Mouse (Mus musculus) ES-Bruce4 (cell line): ENCODE measurements at regions not wholly inside any gene's neighbourhood (a gene's known extent, or its start where the extent isn't known, plus 50 kb on each side); places are given as distances from the start of the nearest gene placed in this dataset.

ENCODE experiments used
- H3K27ac ChIP-seq: 2 replicates; pipeline ENCODE4 v1.5.1; 2012; ENCODE audit warnings: low read length, inconsistent platforms; ENCODE audit not compliant: insufficient read depth
- H3K27me3 ChIP-seq: 2 replicates; pipeline ENCODE4 v1.6.1; 2012; ENCODE audit warnings: mild to moderate bottlenecking, low read length, inconsistent platforms; ENCODE audit not compliant: control insufficient read depth, poor library complexity, insufficient read depth, severe bottlenecking
- H3K36me3 ChIP-seq: 2 replicates; pipeline ENCODE4 v1.6.1; 2012; ENCODE audit warnings: inconsistent platforms, mild to moderate bottlenecking, low read length, moderate library complexity; ENCODE audit not compliant: control insufficient read depth, poor library complexity, insufficient read depth, severe bottlenecking
- H3K4me1 ChIP-seq: one replicate; pipeline ENCODE4 v1.8.1; 2011; ENCODE audit warnings: low read length; ENCODE audit not compliant: control insufficient read depth, insufficient read depth
- H3K4me3 ChIP-seq: 2 replicates; pipeline ENCODE4 v1.5.1; 2011; ENCODE audit warnings: low read depth, mild to moderate bottlenecking, low read length
- H3K9ac ChIP-seq: 2 replicates; pipeline ENCODE4 v1.6.1; 2012; ENCODE audit warnings: low read depth, mild to moderate bottlenecking, inconsistent platforms; ENCODE audit not compliant: poor library complexity, severe bottlenecking
- H3K9me3 ChIP-seq: replicated peaks from 2 replicates; pipeline ENCODE4 v1.6.1; 2012; ENCODE audit warnings: mild to moderate bottlenecking, low read length, inconsistent platforms; ENCODE audit not compliant: control insufficient read depth, poor library complexity, insufficient read depth, severe bottlenecking
- CTCF ChIP-seq: IDR thresholded peaks from one replicate; pipeline ENCODE4 v1.8.1; 2011; ENCODE audit warnings: low read depth, low read length
- EP300 ChIP-seq: IDR thresholded peaks from 2 replicates; pipeline ENCODE4 v1.6.1; 2011; ENCODE audit warnings: low read depth, low read length; ENCODE audit not compliant: insufficient read depth
- POLR2A ChIP-seq: IDR thresholded peaks from one replicate; pipeline ENCODE4 v1.8.1; 2011; ENCODE audit warnings: low read length; ENCODE audit not compliant: insufficient read depth

- no peak overlapping the region for H3K27ac ChIP-seq
- H3K4me1 ChIP-seq = peaks cover 3% of the 10 kb centered on the region
- H3K4me3 ChIP-seq = no peak overlapping the region
- TF ChIP-seq EP300 = no peak
- TF ChIP-seq POLR2A = no peak
- TF ChIP-seq CTCF = no peak
- no peak overlapping the region for H3K9ac ChIP-seq
- H3K9me3 ChIP-seq = no peaks in the 10 kb centered on the region
- no peaks in the 10 kb centered on the region for H3K36me3 ChIP-seq
- no peaks in the 10 kb centered on the region for H3K27me3 ChIP-seq
Observed at GRCm38 (mm10) chr3:65464769-65465168, 63.4 kb upstream of the Tiparp start.

GRCm38 (mm10) chr3:65460936-65461335, 67.3 kb upstream of the Tiparp start:
- Histone ChIP-seq H3K27ac (no peak overlapping the region), H3K4me1 (no peaks in the 10 kb centered on the region), H3K9me3 (no peaks in the 10 kb centered on the region), H3K36me3 (no peaks in the 10 kb centered on the region), H3K4me3 (no peak overlapping the region), H3K9ac (no peak overlapping the region), H3K27me3 (no peaks in the 10 kb centered on the region)
- TF ChIP-seq POLR2A = no peak
- TF ChIP-seq CTCF = no peak
- no peak for TF ChIP-seq EP300

- no peak for TF ChIP-seq POLR2A
- no peak for TF ChIP-seq CTCF
- TF ChIP-seq EP300 = no peak
- Histone ChIP-seq H3K27ac (no peak overlapping the region), H3K9ac (no peak overlapping the region), H3K4me1 (no peaks in the 10 kb centered on the region), H3K9me3 (no peaks in the 10 kb centered on the region), H3K27me3 (no peaks in the 10 kb centered on the region), H3K36me3 (no peaks in the 10 kb centered on the region), H3K4me3 (no peak overlapping the region)
Observed at GRCm38 (mm10) chr3:65459702-65460101, 67.3 kb upstream of the Ssr3 start.

GRCm38 (mm10) chr3:65457931-65458330, 65.5 kb upstream of the Ssr3 start:
- TF ChIP-seq CTCF = no peak
- no peak for TF ChIP-seq POLR2A
- no peak for TF ChIP-seq EP300
- Histone ChIP-seq H3K9me3 (no peaks in the 10 kb centered on the region), H3K9ac (no peak overlapping the region), H3K4me1 (peaks cover 3% of the 10 kb centered on the region), H3K27me3 (no peaks in the 10 kb centered on the region), H3K36me3 (no peaks in the 10 kb centered on the region), H3K4me3 (no peak overlapping the region), H3K27ac (no peak overlapping the region)

GRCm38 (mm10) chr3:65455597-65456284, 63.3 kb upstream of the Ssr3 start:
- Histone ChIP-seq H3K4me1 (peaks cover 3% of the 10 kb centered on the region), H3K36me3 (no peaks in the 10 kb centered on the region), H3K9ac (peak overlapping the region; percentile 4; the same call in 1 of the 2 replicates), H3K27me3 (no peaks in the 10 kb centered on the region; the same call in 1 of the 2 replicates), H3K9me3 (no peaks in the 10 kb centered on the region), H3K27ac (no peak overlapping the region), H3K4me3 (peak overlapping the region; percentile 32)
- TF ChIP-seq POLR2A (no peak), CTCF (no peak), EP300 (no peak)

GRCm38 (mm10) chr3:65454301-65454700, 61.9 kb upstream of the Ssr3 start:
- Histone ChIP-seq H3K27ac (no peak overlapping the region), H3K9me3 (no peaks in the 10 kb centered on the region), H3K4me1 (peaks cover 3% of the 10 kb centered on the region), H3K9ac (no peak overlapping the region), H3K27me3 (no peaks in the 10 kb centered on the region; the same call in 1 of the 2 replicates), H3K36me3 (no peaks in the 10 kb centered on the region), H3K4me3 (no peak overlapping the region)
- TF ChIP-seq EP300 (no peak), POLR2A (no peak), CTCF (no peak)
